Mouse (Mus musculus) limb, embryonic 11.5 days (tissue): ENCODE measurements around the gene Sprr2e. TPM values are rescaled to one million over a fixed set of nuclear protein-coding genes. Genes with fewer than 3 reads are reported as not detected.

Experiments used
- ATAC-seq: fragments of 200-750 bp; cut with Nextera tagmentation; 2 replicates; pipeline ENCODE4 v1.8.0; 2017; ENCODE audit warnings: low read depth; ENCODE audit not compliant: insufficient number of reproducible peaks, low FRiP score, low TSS enrichment
- DNase-seq: peaks from one replicate; pipeline ENCODE4 v3.0.0-alpha.2; 2015; ENCODE audit warnings: low spot score
- H3K27ac ChIP-seq: fragments of 300-500 bp; sonication (generic); replicated peaks from 2 replicates; pipeline ENCODE4 v1.5.1; 2014; ENCODE audit warnings: low read depth, mild to moderate bottlenecking, low read length
- H3K27me3 ChIP-seq: fragments of 300-500 bp; sonication (generic); 2 replicates; pipeline ENCODE4 v1.6.1; 2014; ENCODE audit warnings: mild to moderate bottlenecking, low read length, mixed read lengths; ENCODE audit not compliant: control insufficient read depth, insufficient read depth
- H3K36me3 ChIP-seq: fragments of 300-500 bp; sonication (generic); 2 replicates; pipeline ENCODE4 v1.6.1; 2014; ENCODE audit warnings: mild to moderate bottlenecking, low read length, moderate library complexity, mixed read lengths; ENCODE audit not compliant: control insufficient read depth, insufficient read depth
- H3K4me1 ChIP-seq: fragments of 300-500 bp; sonication (generic); 2 replicates; pipeline ENCODE4 v1.6.1; 2014; ENCODE audit warnings: low read length, mixed read lengths; ENCODE audit not compliant: control insufficient read depth, insufficient read depth
- H3K4me2 ChIP-seq: fragments of 300-500 bp; sonication (generic); 2 replicates; pipeline ENCODE4 v1.6.1; 2014; ENCODE audit warnings: low read depth, mild to moderate bottlenecking, moderate library complexity; ENCODE audit not compliant: severe bottlenecking
- H3K4me3 ChIP-seq: fragments of 300-500 bp; sonication (generic); 2 replicates; pipeline ENCODE4 v1.5.1; 2014; ENCODE audit warnings: low read depth, low read length
- H3K9ac ChIP-seq: fragments of 300-500 bp; sonication (generic); 2 replicates; pipeline ENCODE4 v1.6.1; 2014; ENCODE audit warnings: mild to moderate bottlenecking, low read length
- H3K9me3 ChIP-seq: fragments of 300-500 bp; sonication (generic); 2 replicates; pipeline ENCODE4 v1.6.1; 2016; ENCODE audit warnings: low read length; ENCODE audit not compliant: control insufficient read depth
- WGBS: fragments of 180-500 bp; shearing (Covaris S2); extraction: QIAGEN DNeasy Blood & Tissue Kit; methylation state at CpG from one replicate; pipeline ENCODE4 v1.1.7; 2014; 5-methylcytosine and 5-hydroxymethylcytosine counted together
- polyA plus RNA-seq: library from polyadenylated mRNA; unstranded; fragments of >200 nt; fragmentation: Nextera tagmentation; extraction: Ambion mirVana; gene quantifications from 2 replicates; pipeline ENCODE4 v1.2.1, GENCODE M21; 2014

The Sprr2e gene
- polyA plus RNA-seq = not detected in 2 replicates

DNA sequence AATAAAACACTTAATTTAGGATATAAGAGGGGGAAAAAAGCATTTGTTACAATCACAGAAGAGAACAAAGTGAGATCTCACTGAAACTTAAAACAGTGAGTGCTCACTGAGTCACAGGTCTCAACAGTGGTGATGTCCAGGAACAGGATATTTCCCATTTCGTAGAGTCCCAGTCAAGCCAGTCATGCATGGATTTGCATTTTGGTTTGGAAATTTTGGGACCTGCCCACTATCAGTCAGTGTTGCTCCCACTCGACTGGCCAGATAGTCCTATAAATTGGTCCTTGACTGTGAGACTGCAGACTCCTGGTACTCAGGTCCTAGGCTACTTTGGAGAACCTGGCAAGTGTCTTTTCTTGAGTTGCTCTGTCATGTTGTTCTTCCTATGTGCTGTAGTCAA lies at the start of gene Sprr2e:
Gene Sprr2e, plus strand, starts transcription at position 301 of the 400 bp plus-strand sequence.
- Histone ChIP-seq H3K4me1 (no peaks in the 10 kb centered on the region), H3K27ac (no peak within 1 kb of the TSS), H3K27me3 (no peaks in the 10 kb centered on the region), H3K9me3 (no peaks in the 10 kb centered on the region), H3K4me2 (no peak within 1 kb of the TSS), H3K4me3 (no peak within 1 kb of the TSS), H3K9ac (no peak within 1 kb of the TSS), H3K36me3 (no peaks in the 10 kb centered on the region)
- 86% methylated on average over 2 of the region's 2 CpGs for WGBS
- ATAC-seq (no peak), DNase-seq (no peak)

DNA sequence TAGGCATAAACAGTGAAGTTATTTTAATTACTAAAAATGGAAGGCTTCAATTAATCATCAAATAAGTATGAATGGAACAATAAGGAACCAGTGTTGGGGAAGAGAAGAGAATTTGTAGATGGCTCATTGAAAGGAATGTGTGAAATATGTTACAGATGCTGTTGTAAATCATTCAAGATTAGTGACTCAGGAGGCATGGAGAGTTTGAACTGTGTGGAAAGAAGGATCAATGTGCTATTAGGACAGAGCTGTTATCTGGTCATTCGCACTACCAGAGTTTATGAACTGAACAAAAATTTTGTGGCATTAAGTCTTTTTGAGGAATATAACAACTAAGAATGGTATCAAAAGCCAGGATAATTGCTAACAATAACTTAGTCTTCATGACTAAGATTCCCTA lies 44.5 kb upstream of the Sprr2e start:
- no peak for ATAC-seq
- WGBS = 85% methylated on average over 1 of the region's 1 CpGs

DNA sequence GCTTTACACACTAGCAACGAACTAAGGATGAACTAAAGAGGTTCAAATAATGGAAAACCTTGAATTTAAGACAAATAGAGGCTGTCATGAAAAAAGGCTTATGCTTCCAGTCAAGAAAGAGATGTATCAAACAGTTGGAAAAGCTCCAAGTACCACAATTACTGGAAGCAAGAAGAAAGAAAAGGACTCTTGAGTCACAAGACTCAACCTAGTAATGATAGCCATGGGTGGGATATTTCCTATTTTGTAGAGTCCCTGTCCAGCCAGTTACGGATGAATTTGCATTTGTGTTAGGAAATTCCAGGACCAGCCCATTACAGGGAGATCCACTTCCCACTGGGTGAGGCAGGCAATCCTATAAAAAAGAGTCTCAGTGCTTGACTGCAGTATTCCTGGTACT lies 35.6 kb upstream of the Sprr2e start, which contains the start of gene Sprr2b:
Gene Sprr2b, plus strand, starts transcription at position 301 of the 400 bp plus-strand sequence.
- no peak within 1 kb of the TSS for H3K4me2 ChIP-seq
- no peak for ATAC-seq
- no peak within 1 kb of the TSS for H3K9ac ChIP-seq
- no peaks in the 10 kb centered on the region for H3K36me3 ChIP-seq
- no peaks in the 10 kb centered on the region for H3K9me3 ChIP-seq
- no peak for DNase-seq
- no peaks in the 10 kb centered on the region for H3K27me3 ChIP-seq
- H3K4me3 ChIP-seq = no peak within 1 kb of the TSS
- no peak within 1 kb of the TSS for H3K27ac ChIP-seq
- H3K4me1 ChIP-seq = no peaks in the 10 kb centered on the region
- WGBS = 85% methylated on average over 2 of the region's 2 CpGs

More for the DNA sequence above, 44.5 kb upstream of the Sprr2e start:
- Histone ChIP-seq H3K27me3 (no peaks in the 10 kb centered on the region), H3K9ac (no peak overlapping the region), H3K4me2 (no peak overlapping the region), H3K9me3 (no peaks in the 10 kb centered on the region), H3K36me3 (no peaks in the 10 kb centered on the region), H3K4me3 (no peak overlapping the region), H3K4me1 (no peaks in the 10 kb centered on the region), H3K27ac (no peak overlapping the region)
- DNase-seq = no peak

DNA sequence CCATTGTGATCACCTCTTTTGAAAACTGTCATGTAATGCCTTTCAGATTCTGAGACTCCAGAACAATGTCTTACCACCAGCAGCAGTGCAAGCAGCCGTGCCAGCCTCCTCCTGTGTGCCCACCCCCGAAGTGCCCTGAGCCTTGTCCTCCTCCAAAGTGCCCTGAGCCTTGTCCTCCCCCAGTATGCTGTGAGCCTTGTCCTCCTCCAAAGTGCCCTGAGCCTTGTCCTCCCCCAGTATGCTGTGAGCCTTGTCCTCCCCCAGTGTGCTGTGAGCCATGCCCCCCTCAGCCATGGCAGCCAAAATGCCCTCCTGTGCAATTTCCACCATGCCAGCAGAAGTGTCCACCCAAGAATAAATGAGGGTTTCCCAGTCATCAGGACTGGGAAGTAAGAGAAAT lies 34.6 kb upstream of the Sprr2e start:
- Histone ChIP-seq H3K4me3 (no peak overlapping the region), H3K4me2 (no peak overlapping the region), H3K27me3 (no peaks in the 10 kb centered on the region), H3K36me3 (no peaks in the 10 kb centered on the region), H3K9ac (no peak overlapping the region), H3K9me3 (no peaks in the 10 kb centered on the region), H3K4me1 (no peaks in the 10 kb centered on the region), H3K27ac (no peak overlapping the region)
- no peak for DNase-seq
- no peak for ATAC-seq
- 89% methylated on average over 2 of the region's 2 CpGs for WGBS

DNA sequence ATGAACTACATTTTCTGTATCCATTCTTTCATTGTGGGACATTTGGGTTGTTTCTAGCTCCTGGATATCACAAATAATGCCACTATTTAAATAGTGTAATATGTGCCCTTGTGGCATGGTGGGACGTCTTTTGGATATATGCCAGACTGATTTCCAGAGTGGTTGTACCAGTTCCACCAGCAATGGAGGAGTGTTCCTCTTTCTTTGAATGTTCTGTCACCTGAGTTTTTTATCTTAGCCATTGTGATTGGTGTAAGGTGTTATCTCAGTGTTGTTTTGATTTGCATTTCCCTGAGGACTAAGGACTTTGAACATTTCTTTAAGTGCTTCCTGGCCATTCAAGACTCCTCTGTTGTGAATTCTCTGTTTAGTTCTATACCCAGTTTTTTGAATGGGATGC lies 15.7 kb upstream of the Sprr2e start:
- 83% methylated on average over 1 of the region's 1 CpGs for WGBS
- H3K27me3 ChIP-seq = no peaks in the 10 kb centered on the region
- no peak overlapping the region for H3K4me2 ChIP-seq
- ATAC-seq (no peak), DNase-seq (no peak)
- no peak overlapping the region for H3K4me3 ChIP-seq
- H3K27ac ChIP-seq = no peak overlapping the region
- H3K9ac ChIP-seq = no peak overlapping the region
- no peaks in the 10 kb centered on the region for H3K9me3 ChIP-seq
- no peaks in the 10 kb centered on the region for H3K4me1 ChIP-seq
- no peaks in the 10 kb centered on the region for H3K36me3 ChIP-seq

DNA sequence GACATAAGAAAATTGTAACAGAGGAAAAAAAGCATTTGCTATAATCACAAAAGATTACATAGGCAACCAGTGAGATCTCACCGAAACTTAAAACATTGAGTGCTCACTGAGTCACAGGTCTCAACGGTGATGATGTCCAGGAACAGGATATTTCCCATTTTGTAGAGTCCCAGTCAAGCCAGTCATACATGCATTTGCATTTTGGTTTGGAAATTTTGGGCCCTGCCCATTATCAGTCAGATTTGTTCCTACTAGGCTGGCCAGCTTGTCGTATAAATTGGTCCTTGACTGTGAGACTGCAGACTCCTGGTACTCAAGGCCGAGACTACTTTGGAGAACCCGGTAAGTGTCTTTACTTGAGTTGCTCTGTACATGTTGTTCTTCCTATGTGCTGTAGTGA lies 13.1 kb upstream of the Sprr2e start, which contains the start of gene Sprr2d:
Gene Sprr2d, plus strand, starts transcription at position 301 of the 400 bp plus-strand sequence.
- H3K9me3 ChIP-seq = no peaks in the 10 kb centered on the region
- no peaks in the 10 kb centered on the region for H3K27me3 ChIP-seq
- H3K27ac ChIP-seq = no peak within 1 kb of the TSS
- no peaks in the 10 kb centered on the region for H3K4me1 ChIP-seq
- no peak within 1 kb of the TSS for H3K4me3 ChIP-seq
- no peak within 1 kb of the TSS for H3K9ac ChIP-seq
- no peaks in the 10 kb centered on the region for H3K36me3 ChIP-seq
- 93% methylated on average over 5 of the region's 5 CpGs for WGBS
- DNase-seq (no peak), ATAC-seq (no peak)
- no peak within 1 kb of the TSS for H3K4me2 ChIP-seq

DNA sequence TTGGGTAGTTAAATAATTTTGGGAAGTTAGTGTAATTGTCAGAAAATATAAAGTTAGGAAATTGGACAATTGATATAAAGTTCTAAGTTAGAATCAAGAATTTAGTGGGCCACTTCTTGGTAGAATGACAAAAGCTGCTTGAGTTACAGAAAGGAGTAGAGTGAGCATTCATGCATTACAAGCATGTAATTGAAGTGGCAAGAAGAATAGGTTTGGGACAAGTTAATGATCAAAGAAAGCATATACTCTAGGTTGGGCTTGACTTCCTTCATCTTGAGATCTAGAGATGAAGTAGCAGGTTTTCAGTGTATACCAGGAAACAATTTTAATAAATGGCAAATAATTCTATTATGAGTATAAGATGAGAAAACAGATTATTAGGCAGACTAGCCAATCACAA lies 9.7 kb downstream of the Sprr2e start:
- no peaks in the 10 kb centered on the region for H3K9me3 ChIP-seq
- H3K36me3 ChIP-seq = no peaks in the 10 kb centered on the region
- no peaks in the 10 kb centered on the region for H3K4me1 ChIP-seq
- no peaks in the 10 kb centered on the region for H3K27me3 ChIP-seq
- ATAC-seq = no peak
- H3K27ac ChIP-seq = no peak overlapping the region
- no peak overlapping the region for H3K4me2 ChIP-seq
- no peak for DNase-seq
- H3K4me3 ChIP-seq = no peak overlapping the region
- no peak overlapping the region for H3K9ac ChIP-seq

DNA sequence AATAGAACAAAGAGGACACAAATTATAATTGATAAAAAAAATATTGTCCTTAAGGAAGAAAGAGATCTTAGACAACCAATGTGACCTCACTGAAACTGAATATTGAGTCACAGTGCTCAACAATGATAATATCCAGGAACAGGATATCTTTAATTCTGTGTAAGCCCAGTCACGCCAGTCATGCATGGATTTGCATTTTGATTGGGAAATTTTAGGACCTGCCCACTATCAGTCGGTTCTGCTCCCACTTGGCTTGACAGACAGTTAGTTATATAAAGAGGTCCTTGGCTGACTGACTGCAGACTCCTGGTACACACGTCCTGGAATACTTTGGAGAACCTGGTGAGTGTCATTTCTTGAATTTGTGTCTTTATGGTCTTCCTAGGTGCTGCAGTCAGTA lies 12.9 kb downstream of the Sprr2e start, which contains the start of gene Sprr2f:
Gene Sprr2f, plus strand, starts transcription at position 301 of the 400 bp plus-strand sequence.
- Histone ChIP-seq H3K9ac (no peak within 1 kb of the TSS), H3K9me3 (no peaks in the 10 kb centered on the region), H3K36me3 (no peaks in the 10 kb centered on the region), H3K4me1 (no peaks in the 10 kb centered on the region), H3K27me3 (no peaks in the 10 kb centered on the region), H3K27ac (no peak within 1 kb of the TSS), H3K4me3 (no peak within 1 kb of the TSS), H3K4me2 (no peak within 1 kb of the TSS)
- ATAC-seq = no peak
- 77% methylated on average over 3 of the region's 3 CpGs for WGBS
- no peak for DNase-seq

DNA sequence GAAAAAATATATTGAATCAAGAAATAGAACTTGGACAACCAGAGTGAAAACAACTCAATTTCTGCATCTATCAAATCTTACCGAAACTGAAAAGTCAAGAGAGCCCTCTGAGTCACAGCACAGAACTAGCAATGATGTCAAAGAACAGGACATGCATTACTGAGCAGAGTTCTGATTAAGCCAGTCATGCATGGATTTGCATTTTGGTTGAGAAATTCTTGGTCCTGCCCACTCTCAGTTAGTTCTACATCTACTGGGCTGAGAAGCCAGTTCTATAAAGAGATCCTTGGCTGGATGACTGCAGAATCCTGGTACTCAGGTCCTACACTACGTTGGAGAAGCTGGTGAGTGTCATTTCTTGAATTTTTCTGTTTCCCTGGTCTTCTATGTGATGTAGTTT lies 21.7 kb downstream of the Sprr2e start:
- WGBS = 86% methylated on average over 2 of the region's 2 CpGs
- H3K9ac ChIP-seq = no peak overlapping the region
- no peak for ATAC-seq

More for the DNA sequence above, 21.7 kb downstream of the Sprr2e start:
- no peak overlapping the region for H3K27ac ChIP-seq
- H3K27me3 ChIP-seq = no peaks in the 10 kb centered on the region
- H3K36me3 ChIP-seq = no peaks in the 10 kb centered on the region
- H3K4me2 ChIP-seq = no peak overlapping the region
- no peaks in the 10 kb centered on the region for H3K9me3 ChIP-seq
- no peak for DNase-seq
- no peaks in the 10 kb centered on the region for H3K4me1 ChIP-seq
- H3K4me3 ChIP-seq = no peak overlapping the region
